Mouse (Mus musculus) layer of hippocampus, postnatal 25 days (tissue): ENCODE measurements around the gene Prdm2. TPM values are rescaled to one million over a fixed set of nuclear protein-coding genes. Genes with fewer than 3 reads are reported as not detected.
A peak's percentile ranks its signal among the peaks of the same experiment; 100 is the strongest.

Experiments used
- DNase-seq, 2 experiments: peaks; one replicate each; pipeline ENCODE4 v3.0.0; 2022; ENCODE audit warnings: mixed read lengths in 2 of 2, low spot score in 1 of 2; ENCODE audit errors: extremely low spot score in 1 of 2
- total RNA-seq, 2 experiments: library from RNA; stranded (reverse); gene quantifications; 2 replicates each; pipeline ENCODE4 v1.2.3; 2021

The Prdm2 gene
- total RNA-seq, 2 experiments from 2014 or later = 42.2 to 43.1 TPM

- DNase-seq = no peak
These were observed 56.9 kb downstream of the Prdm2 start for GRCm38 (mm10) chr4:143155871-143156270.

GRCm38 (mm10) chr4:143155036-143155435 lies 57.8 kb downstream of the Prdm2 start:
- no peak for DNase-seq

DNA sequence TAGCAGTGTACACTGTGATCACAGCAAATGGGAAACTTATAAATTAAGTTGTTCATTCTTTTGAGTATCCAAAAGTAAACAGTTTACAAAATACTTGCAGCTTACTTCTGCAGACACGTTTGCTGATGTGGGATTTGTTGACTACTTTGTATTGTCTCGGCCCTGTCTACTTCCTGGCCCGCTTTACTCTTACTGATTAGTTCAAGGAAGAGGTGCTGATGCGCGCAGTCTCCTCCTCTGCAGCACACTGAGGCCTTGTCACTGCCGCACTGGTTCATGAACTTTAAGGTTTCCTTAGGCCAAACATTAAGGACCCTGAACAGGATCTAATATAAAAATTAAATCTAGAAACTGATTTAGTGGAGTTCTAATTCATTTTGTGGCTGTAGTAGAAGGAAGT lies 58.2 kb downstream of the Prdm2 start:
- DNase-seq = no peak

DNA sequence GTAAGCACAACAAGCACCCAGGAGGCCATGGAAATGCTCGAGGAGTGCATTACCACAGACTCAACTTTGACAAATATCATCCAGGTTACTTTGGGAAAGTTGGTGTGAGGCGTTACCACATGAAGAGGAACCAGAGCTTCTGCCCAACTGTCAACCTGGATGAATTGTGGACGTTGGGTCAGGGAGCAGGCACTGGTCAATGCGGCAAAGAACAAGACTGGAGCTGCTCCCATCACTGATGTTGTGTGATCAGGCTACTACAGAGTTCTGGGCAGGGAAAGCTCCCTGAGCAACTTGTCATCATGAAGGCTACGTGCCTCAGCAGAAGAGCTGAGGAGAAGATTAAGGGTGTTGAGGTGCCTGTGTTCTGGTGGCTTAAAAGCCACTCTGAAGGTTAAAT lies 60.2 kb downstream of the Prdm2 start:
- DNase-seq = no peak

- peak in 1 of 2 experiments; percentile 46 for DNase-seq
These were observed 61.5 kb downstream of the Prdm2 start for GRCm38 (mm10) chr4:143151267-143151666.

- no peak for DNase-seq
These were observed 65.1 kb downstream of the Prdm2 start for GRCm38 (mm10) chr4:143147666-143148065.

DNA sequence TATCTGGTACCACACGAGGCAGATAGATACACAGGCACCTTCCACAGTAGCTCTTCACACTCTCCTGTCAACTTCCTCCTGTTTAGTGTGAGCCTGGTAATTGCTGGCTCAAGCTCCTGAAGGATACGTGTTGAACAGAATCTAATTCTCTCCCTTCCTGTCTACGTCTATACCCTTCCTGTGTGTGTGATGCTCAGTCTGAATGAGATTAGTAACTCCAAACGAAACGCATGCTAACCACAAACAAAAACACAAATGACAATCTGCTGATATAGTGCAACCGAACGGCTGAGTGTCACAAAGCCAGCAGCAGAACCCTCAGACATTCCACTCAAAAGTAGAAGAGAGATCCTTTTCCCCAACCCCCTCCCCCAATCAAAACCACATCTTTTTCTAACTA lies 69.2 kb downstream of the Prdm2 start:
- no peak for DNase-seq

- no peak for DNase-seq
These were observed 71.0 kb downstream of the Prdm2 start for GRCm38 (mm10) chr4:143141645-143142259.

DNA sequence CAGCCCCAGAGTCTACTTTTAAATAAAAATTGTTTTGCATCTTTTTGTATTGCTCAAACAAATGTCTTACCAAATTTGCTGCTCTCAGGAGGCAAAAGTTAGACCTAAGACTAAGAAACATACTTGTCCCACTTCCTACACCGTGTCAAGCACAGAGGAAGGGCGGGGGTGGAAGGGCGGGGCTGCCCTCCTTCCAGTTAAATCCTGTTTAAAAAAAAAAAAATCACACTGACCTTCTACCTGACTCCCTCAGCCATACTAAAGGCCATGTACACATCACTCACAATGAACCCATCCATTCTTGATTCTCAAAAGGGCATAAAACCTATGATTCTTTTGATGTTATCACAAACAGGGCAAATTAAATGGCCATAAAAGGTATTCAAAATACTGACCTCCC lies 71.9 kb downstream of the Prdm2 start:
- DNase-seq = no peak

DNA sequence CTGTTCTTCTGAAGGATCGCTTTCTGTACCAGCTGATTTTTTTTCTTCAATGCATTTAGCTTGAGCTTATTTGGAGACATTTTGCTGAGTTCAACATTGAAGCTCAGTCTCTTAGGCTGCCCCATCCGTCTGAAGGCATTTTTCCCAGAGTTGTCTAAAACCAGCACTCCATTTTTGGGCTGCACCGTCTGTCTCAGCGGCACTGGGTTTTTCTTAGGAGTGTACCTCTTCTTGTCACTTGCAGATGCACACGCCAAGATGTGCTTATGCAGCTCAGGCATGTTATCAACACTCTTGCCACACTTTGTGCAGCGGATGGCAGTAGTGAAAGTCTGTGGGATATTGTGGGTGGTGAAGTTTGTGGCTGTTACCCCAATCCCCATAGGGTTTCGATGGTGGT lies 80.4 kb downstream of the Prdm2 start:
- no peak for DNase-seq

GRCm38 (mm10) chr4:143130441-143130840 lies 82.4 kb downstream of the Prdm2 start:
- no peak for DNase-seq

- DNase-seq = no peak
These were observed 83.5 kb downstream of the Prdm2 start for GRCm38 (mm10) chr4:143129261-143129760.

GRCm38 (mm10) chr4:143127171-143127570 lies 85.6 kb downstream of the Prdm2 start:
- no peak for DNase-seq

DNA sequence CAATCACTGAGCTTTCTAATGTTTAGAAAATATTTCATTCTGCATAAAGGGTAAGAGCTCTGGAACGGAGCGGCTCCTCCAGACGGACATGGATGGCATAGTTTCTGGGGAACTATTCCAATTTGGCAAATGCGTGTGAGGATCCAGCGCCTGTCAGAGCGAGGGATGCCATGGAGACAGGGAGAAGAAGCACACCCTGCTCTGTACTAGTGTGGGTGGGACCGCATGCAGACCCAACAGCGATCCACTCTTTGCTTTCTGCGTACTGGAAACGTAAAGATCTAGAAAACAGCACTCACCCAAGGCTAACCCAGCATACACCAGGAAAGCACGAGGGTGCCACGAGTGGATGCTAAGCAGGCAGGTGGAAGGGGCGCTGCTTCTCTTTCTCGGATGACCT lies 86.3 kb downstream of the Prdm2 start:
- no peak for DNase-seq

DNA sequence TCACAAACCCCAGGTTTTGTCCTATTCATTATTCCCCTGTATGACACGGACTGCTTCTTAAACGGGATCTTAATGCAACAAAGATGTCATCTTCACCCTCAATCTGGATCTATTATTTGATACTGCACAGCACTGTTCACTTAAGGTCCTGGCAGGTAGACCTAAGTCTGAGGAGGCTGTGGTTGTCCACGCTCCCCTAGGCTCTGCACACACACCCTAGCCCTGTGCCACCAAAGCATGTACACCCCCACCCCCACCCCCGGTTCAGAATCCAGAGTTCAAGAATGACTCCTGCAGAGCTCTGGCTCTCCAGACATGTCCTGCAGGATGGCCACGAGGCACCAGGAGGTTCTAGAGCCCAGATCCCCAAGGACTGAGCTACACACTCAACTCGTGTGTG lies 87.5 kb downstream of the Prdm2 start:
- no peak for DNase-seq

DNA sequence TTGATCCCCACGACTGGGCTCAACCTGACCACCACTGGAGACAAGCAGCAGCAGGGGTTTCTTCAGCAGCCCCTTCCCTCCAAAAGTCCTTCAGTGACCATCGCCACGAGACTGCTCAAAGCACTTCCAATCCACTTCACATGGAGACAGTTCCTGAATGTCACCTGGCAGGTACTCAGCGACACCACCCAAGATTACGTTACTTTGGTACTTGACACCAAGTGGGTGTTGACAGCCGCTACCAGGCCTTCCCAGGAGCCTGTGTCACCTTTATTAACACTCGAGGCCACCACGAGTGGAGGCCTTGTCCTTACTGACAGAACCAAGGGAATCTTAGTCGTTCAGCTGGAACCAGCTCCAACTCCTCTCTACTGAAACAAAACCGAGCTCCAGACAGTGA lies 89.8 kb downstream of the Prdm2 start:
- DNase-seq = no peak

DNA sequence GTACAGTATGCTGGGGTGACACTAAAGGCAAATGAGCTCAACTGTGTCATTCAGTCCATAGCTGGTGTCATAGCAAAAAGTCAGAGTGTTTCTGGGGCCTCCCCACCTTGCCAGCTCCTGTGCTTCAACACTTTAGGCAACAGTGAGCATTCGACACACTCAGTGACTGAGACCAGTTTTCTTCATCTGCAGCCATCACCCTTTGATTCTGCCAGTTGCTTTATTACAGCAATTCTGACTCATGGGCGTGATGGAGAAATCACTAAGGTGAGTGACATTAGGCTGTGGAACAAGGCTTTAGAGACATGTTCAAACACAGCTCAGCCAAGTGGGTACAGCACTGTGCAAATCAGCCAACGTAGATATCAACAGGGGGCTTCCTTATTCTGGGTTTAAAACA lies 91.6 kb downstream of the Prdm2 start:
- DNase-seq = no peak

GRCm38 (mm10) chr4:143120008-143120407 lies 92.8 kb downstream of the Prdm2 start:
- DNase-seq = no peak

- no peak for DNase-seq
These were observed 94.0 kb downstream of the Prdm2 start for GRCm38 (mm10) chr4:143118843-143119242.

DNA sequence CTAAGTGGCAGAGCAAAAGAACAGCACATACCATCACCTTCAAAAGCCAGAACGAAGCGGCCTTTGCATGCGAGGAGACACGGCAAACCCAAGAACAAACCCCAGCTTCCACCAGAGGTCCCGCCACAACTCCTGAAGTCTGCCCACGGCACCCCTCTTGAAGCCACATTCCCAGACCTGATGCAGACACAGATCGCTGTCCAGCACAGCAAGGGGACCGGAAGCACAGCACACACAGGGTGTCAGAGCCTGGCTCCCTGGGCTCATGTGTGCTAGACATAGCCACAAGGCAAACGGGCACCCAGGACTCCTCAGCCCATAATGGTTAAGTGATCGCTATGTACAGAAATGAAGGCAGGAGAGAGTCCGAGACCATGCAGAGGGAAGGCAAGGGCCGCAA lies 96.9 kb downstream of the Prdm2 start:
- DNase-seq = no peak

GRCm38 (mm10) chr4:143114232-143114979 lies 98.4 kb downstream of the Prdm2 start:
- DNase-seq = no peak

- peak; percentile 72 for DNase-seq
These were observed 99.8 kb downstream of the Prdm2 start for GRCm38 (mm10) chr4:143112985-143113384.
